Mouse (Mus musculus) embryonic facial prominence, embryonic 14.5 days (tissue): Measurements from ENCODE around the gene Rubcnl. TPM values are rescaled to one million over a fixed set of nuclear protein-coding genes. Genes with fewer than 3 reads are reported as not detected.

ENCODE experiments used
- ATAC-seq: fragments of 200-750 bp; cut with Nextera tagmentation; 2 replicates; pipeline ENCODE4 v1.8.0; 2017; ENCODE audit warnings: low read depth, moderate number of reproducible peaks, moderate TSS enrichment
- DNase-seq: peaks from one replicate; pipeline ENCODE4 v3.0.0-alpha.2; 2015; ENCODE audit warnings: low spot score
- H3K27ac ChIP-seq: fragments of 300-500 bp; sonication (generic); replicated peaks from 2 replicates; pipeline ENCODE4 v1.5.1; 2014; ENCODE audit warnings: low read depth, mild to moderate bottlenecking, low read length, moderate library complexity
- H3K27me3 ChIP-seq: fragments of 300-500 bp; sonication (generic); replicated peaks from 2 replicates; pipeline ENCODE4 v1.6.1; 2014; ENCODE audit warnings: low read length; ENCODE audit not compliant: control insufficient read depth, insufficient read depth
- H3K36me3 ChIP-seq: fragments of 300-500 bp; sonication (generic); 2 replicates; pipeline ENCODE4 v1.6.1; 2014; ENCODE audit warnings: low read length, mixed read lengths; ENCODE audit not compliant: control insufficient read depth, insufficient read depth
- H3K4me1 ChIP-seq: fragments of 300-500 bp; sonication (generic); 2 replicates; pipeline ENCODE4 v1.6.1; 2014; ENCODE audit warnings: antibody characterized with exemption, low read length; ENCODE audit not compliant: control insufficient read depth, insufficient read depth
- H3K4me2 ChIP-seq: fragments of 300-500 bp; sonication (generic); 2 replicates; pipeline ENCODE4 v1.6.1; 2014; ENCODE audit warnings: low read depth, mild to moderate bottlenecking, low read length, moderate library complexity, mixed read lengths
- H3K4me3 ChIP-seq: fragments of 300-500 bp; sonication (generic); 2 replicates; pipeline ENCODE4 v1.5.1; 2014; ENCODE audit warnings: low read depth, mild to moderate bottlenecking, low read length
- H3K9ac ChIP-seq: fragments of 300-500 bp; sonication (generic); 2 replicates; pipeline ENCODE4 v1.6.1; 2014; ENCODE audit warnings: low read depth, mild to moderate bottlenecking, low read length, moderate library complexity, mixed read lengths
- H3K9me3 ChIP-seq: fragments of 300-500 bp; sonication (generic); 2 replicates; pipeline ENCODE4 v1.6.1; 2016; ENCODE audit warnings: low read length; ENCODE audit not compliant: control insufficient read depth
- WGBS: fragments of 180-500 bp; shearing (Covaris S2); extraction: QIAGEN DNeasy Blood & Tissue Kit; methylation state at CpG from one replicate; pipeline ENCODE4 v1.1.7; 2014; 5-methylcytosine and 5-hydroxymethylcytosine counted together
- polyA plus RNA-seq: library from polyadenylated mRNA; unstranded; fragments of >200 nt; fragmentation: Nextera tagmentation; extraction: Ambion mirVana; gene quantifications from 2 replicates; pipeline ENCODE4 v1.2.1, GENCODE M21; 2014

Gene Rubcnl
- polyA plus RNA-seq, 1 experiment from 2014 or later = 1.1 TPM

GRCm38 (mm10) chr14:74985658-74986057 lies 30.2 kb upstream of the Rubcnl start:
- Histone ChIP-seq H3K27me3 (no peaks in the 10 kb centered on the region), H3K4me1 (no peaks in the 10 kb centered on the region), H3K9me3 (no peaks in the 10 kb centered on the region), H3K27ac (no peak overlapping the region), H3K9ac (no peak overlapping the region), H3K4me2 (no peak overlapping the region), H3K36me3 (no peaks in the 10 kb centered on the region), H3K4me3 (no peak overlapping the region)
- WGBS = 56% methylated on average over 4 of the region's 4 CpGs
- DNase-seq (no peak), ATAC-seq (no peak)

GRCm38 (mm10) chr14:74986527-74986926 lies 29.3 kb upstream of the Rubcnl start:
- Histone ChIP-seq H3K4me1 (no peaks in the 10 kb centered on the region), H3K9ac (no peak overlapping the region), H3K4me2 (no peak overlapping the region), H3K4me3 (no peak overlapping the region), H3K9me3 (no peaks in the 10 kb centered on the region), H3K27ac (no peak overlapping the region), H3K36me3 (no peaks in the 10 kb centered on the region), H3K27me3 (no peaks in the 10 kb centered on the region)
- no peak for DNase-seq
- WGBS = 59% methylated on average over 3 of the region's 3 CpGs
- no peak for ATAC-seq

- ATAC-seq (no peak), DNase-seq (no peak)
- Histone ChIP-seq H3K4me3 (no peak overlapping the region), H3K4me2 (no peak overlapping the region), H3K27me3 (no peaks in the 10 kb centered on the region), H3K36me3 (no peaks in the 10 kb centered on the region), H3K4me1 (no peaks in the 10 kb centered on the region), H3K9ac (no peak overlapping the region), H3K27ac (no peak overlapping the region), H3K9me3 (no peaks in the 10 kb centered on the region)
- 58% methylated on average over 4 of the region's 4 CpGs for WGBS
Observed at GRCm38 (mm10) chr14:74989322-74989721, 26.5 kb upstream of the Rubcnl start.

GRCm38 (mm10) chr14:74989909-74990308 lies 25.9 kb upstream of the Rubcnl start:
- WGBS = 92% methylated on average over 4 of the region's 4 CpGs

GRCm38 (mm10) chr14:74990504-74990903 lies 25.3 kb upstream of the Rubcnl start:
- 2% methylated on average over 1 of the region's 1 CpGs for WGBS
- no peak overlapping the region for H3K27ac ChIP-seq
- peak; percentile 89 for DNase-seq

More at GRCm38 (mm10) chr14:74989909-74990308, 25.9 kb upstream of the Rubcnl start:
- Histone ChIP-seq H3K4me1 (no peaks in the 10 kb centered on the region), H3K9ac (no peak overlapping the region), H3K27me3 (no peaks in the 10 kb centered on the region), H3K4me3 (no peak overlapping the region), H3K9me3 (no peaks in the 10 kb centered on the region), H3K27ac (no peak overlapping the region), H3K4me2 (no peak overlapping the region), H3K36me3 (no peaks in the 10 kb centered on the region)
- no peak for DNase-seq
- ATAC-seq = no peak

GRCm38 (mm10) chr14:74996556-74996955 lies 19.3 kb upstream of the Rubcnl start:
- Histone ChIP-seq H3K9ac (no peak overlapping the region), H3K4me2 (no peak overlapping the region), H3K9me3 (no peaks in the 10 kb centered on the region), H3K36me3 (no peaks in the 10 kb centered on the region), H3K27ac (no peak overlapping the region), H3K4me1 (no peaks in the 10 kb centered on the region), H3K27me3 (no peaks in the 10 kb centered on the region), H3K4me3 (no peak overlapping the region)
- no peak; the same call in 1 of the 2 replicates for ATAC-seq
- 49% methylated on average over 3 of the region's 3 CpGs for WGBS
- peak; percentile 38 for DNase-seq

More at GRCm38 (mm10) chr14:74990504-74990903, 25.3 kb upstream of the Rubcnl start:
- no peaks in the 10 kb centered on the region for H3K9me3 ChIP-seq
- ATAC-seq = no peak
- H3K27me3 ChIP-seq = no peaks in the 10 kb centered on the region
- H3K4me1 ChIP-seq = no peaks in the 10 kb centered on the region
- no peak overlapping the region for H3K9ac ChIP-seq
- H3K4me2 ChIP-seq = no peak overlapping the region
- no peak overlapping the region for H3K4me3 ChIP-seq
- no peaks in the 10 kb centered on the region for H3K36me3 ChIP-seq

GRCm38 (mm10) chr14:74997041-74997440 lies 18.8 kb upstream of the Rubcnl start:
- Histone ChIP-seq H3K36me3 (no peaks in the 10 kb centered on the region), H3K9me3 (no peaks in the 10 kb centered on the region), H3K27ac (no peak overlapping the region), H3K4me1 (no peaks in the 10 kb centered on the region), H3K27me3 (no peaks in the 10 kb centered on the region), H3K9ac (no peak overlapping the region), H3K4me2 (no peak overlapping the region), H3K4me3 (no peak overlapping the region)
- no peak for ATAC-seq
- DNase-seq = no peak
- WGBS = 93% methylated on average over 2 of the region's 2 CpGs

- Histone ChIP-seq H3K4me2 (no peak overlapping the region), H3K4me3 (no peak overlapping the region), H3K27ac (no peak overlapping the region), H3K9ac (no peak overlapping the region), H3K9me3 (no peaks in the 10 kb centered on the region), H3K36me3 (no peaks in the 10 kb centered on the region), H3K27me3 (no peaks in the 10 kb centered on the region), H3K4me1 (no peaks in the 10 kb centered on the region)
- DNase-seq (no peak), ATAC-seq (no peak)
- 75% methylated on average over 6 of the region's 6 CpGs for whole genome bisulfite sequencing
Observed at GRCm38 (mm10) chr14:75001364-75001763, 14.5 kb upstream of the Rubcnl start.

- ATAC-seq (no peak), DNase-seq (no peak)
- H3K27ac ChIP-seq = no peak overlapping the region
- H3K9ac ChIP-seq = no peak overlapping the region
- H3K4me3 ChIP-seq = no peak overlapping the region
- WGBS = 52% methylated on average over 3 of the region's 3 CpGs
- H3K36me3 ChIP-seq = no peaks in the 10 kb centered on the region
- no peak overlapping the region for H3K4me2 ChIP-seq
- H3K9me3 ChIP-seq = no peaks in the 10 kb centered on the region
- H3K4me1 ChIP-seq = no peaks in the 10 kb centered on the region
- H3K27me3 ChIP-seq = no peaks in the 10 kb centered on the region
Observed at GRCm38 (mm10) chr14:75003356-75003755, 12.5 kb upstream of the Rubcnl start.
